Mouse (Mus musculus) intestine, embryonic 15.5 days (tissue): ENCODE measurements around the gene Cartpt. TPM values are rescaled to one million over a fixed set of nuclear protein-coding genes. Genes with fewer than 3 reads are reported as not detected.

ENCODE experiments used
- ATAC-seq: fragments of 200-750 bp; cut with Nextera tagmentation; 2 replicates; pipeline ENCODE4 v1.8.0; 2017; ENCODE audit warnings: moderate TSS enrichment, moderate library complexity
- H3K27ac ChIP-seq: fragments of 300-500 bp; sonication (generic); 2 replicates; pipeline ENCODE4 v1.5.1; 2015; ENCODE audit warnings: mild to moderate bottlenecking, inconsistent platforms
- H3K27me3 ChIP-seq: fragments of 300-500 bp; sonication (generic); replicated peaks from 2 replicates; pipeline ENCODE4 v1.6.1; 2015; ENCODE audit warnings: inconsistent platforms
- H3K36me3 ChIP-seq: fragments of 300-500 bp; sonication (generic); 2 replicates; pipeline ENCODE4 v1.6.1; 2015; ENCODE audit warnings: inconsistent platforms
- H3K4me1 ChIP-seq: fragments of 300-500 bp; sonication (generic); replicated peaks from 2 replicates; pipeline ENCODE4 v1.6.1; 2015; ENCODE audit warnings: inconsistent platforms
- H3K4me2 ChIP-seq: fragments of 300-500 bp; sonication (generic); replicated peaks from 2 replicates; pipeline ENCODE4 v1.6.1; 2015; ENCODE audit warnings: mild to moderate bottlenecking, inconsistent platforms
- H3K4me3 ChIP-seq: fragments of 300-500 bp; sonication (generic); replicated peaks from 2 replicates; pipeline ENCODE4 v1.5.1; 2015; ENCODE audit warnings: inconsistent platforms
- H3K9ac ChIP-seq: fragments of 300-500 bp; sonication (generic); 2 replicates; pipeline ENCODE4 v1.6.1; 2015; ENCODE audit warnings: inconsistent platforms
- H3K9me3 ChIP-seq: fragments of 300-500 bp; sonication (generic); 2 replicates; pipeline ENCODE4 v1.6.1; 2016; ENCODE audit warnings: inconsistent platforms
- WGBS: fragments of 180-500 bp; shearing (Covaris S2); methylation state at CpG from one replicate; pipeline ENCODE4 v1.1.7; 2015; 5-methylcytosine and 5-hydroxymethylcytosine counted together
- polyA plus RNA-seq: library from polyadenylated mRNA; unstranded; fragments of >200 nt; fragmentation: Nextera tagmentation; extraction: Ambion mirVana; gene quantifications from 2 replicates; pipeline ENCODE4 v1.2.1, GENCODE M21; 2015

The Cartpt gene
- polyA plus RNA-seq: 22.5 and 30.9 TPM in 2 replicates

DNA sequence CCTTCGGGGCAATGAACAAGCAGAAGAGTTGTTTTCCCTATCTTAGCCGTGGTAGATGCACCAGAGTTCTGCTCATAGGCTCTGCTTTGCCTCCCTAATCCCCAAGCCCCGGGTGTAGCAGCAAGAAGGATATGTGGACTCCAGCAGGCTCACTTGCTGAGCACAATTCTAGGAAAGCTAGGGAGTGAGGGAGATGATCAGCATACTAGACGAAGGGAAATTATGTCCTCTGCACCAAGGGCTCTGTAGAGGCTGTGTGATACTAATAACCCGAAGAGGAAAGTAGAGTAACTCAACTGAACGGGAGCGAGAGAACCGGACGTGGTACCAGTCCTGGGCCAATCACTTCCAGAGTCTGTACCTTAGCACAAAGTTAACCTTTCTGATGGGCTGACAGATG is at the start of gene Cartpt:
TSS of gene Cartpt (minus strand) at position 127 of the 400 bp plus-strand sequence.
- H3K4me3 ChIP-seq: peak within 1 kb of the TSS; percentile 9; the same call in 1 of the 2 replicates
- WGBS: 52% methylated on average over 9 of the region's 9 CpGs

DNA sequence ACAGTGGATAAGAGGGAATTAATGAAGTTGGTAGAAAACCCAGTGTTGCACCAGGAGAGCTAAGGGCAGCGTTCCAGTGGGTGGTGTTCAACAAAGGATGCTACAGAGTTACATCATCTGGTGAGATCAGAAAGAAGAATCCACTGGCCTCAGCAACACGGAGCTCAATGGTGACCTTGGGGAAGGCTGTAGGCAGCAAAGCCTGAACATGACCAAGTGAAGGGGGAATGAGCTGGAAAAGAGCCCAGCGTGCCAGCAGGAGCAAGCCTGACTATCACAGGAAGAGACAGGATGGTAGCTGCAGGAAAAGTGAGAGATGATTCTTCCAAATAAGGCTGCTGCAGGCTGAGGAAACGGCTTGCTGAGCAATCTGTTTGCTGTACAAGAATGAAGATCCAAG is 46.5 kb upstream of the Cartpt start:
- ATAC-seq: no peak
- no peak overlapping the region for H3K9ac ChIP-seq
- H3K27ac ChIP-seq: no peak overlapping the region
- no peak overlapping the region for H3K4me2 ChIP-seq
- WGBS: 77% methylated on average over 4 of the region's 4 CpGs
- no peaks in the 10 kb centered on the region for H3K9me3 ChIP-seq
- no peak overlapping the region for H3K4me3 ChIP-seq
- H3K4me1 ChIP-seq: no peaks in the 10 kb centered on the region
- no peaks in the 10 kb centered on the region for H3K27me3 ChIP-seq
- H3K36me3 ChIP-seq: 0 out of 2 replicates have a peak, but pooled peaks cover 3% of the 10 kb centered on the region

More for the DNA sequence above, at the start of gene Cartpt:
- H3K9me3 ChIP-seq: no peaks in the 10 kb centered on the region
- no peaks in the 10 kb centered on the region for H3K36me3 ChIP-seq
- peaks cover 6% of the 10 kb centered on the region; the same call in 1 of the 2 replicates for H3K4me1 ChIP-seq
- no peak within 1 kb of the TSS for H3K9ac ChIP-seq
- H3K4me2 ChIP-seq: peak within 1 kb of the TSS; percentile 44
- no peak within 1 kb of the TSS for H3K27ac ChIP-seq
- H3K27me3 ChIP-seq: peaks cover 28% of the 10 kb centered on the region
- ATAC-seq: no peak

DNA sequence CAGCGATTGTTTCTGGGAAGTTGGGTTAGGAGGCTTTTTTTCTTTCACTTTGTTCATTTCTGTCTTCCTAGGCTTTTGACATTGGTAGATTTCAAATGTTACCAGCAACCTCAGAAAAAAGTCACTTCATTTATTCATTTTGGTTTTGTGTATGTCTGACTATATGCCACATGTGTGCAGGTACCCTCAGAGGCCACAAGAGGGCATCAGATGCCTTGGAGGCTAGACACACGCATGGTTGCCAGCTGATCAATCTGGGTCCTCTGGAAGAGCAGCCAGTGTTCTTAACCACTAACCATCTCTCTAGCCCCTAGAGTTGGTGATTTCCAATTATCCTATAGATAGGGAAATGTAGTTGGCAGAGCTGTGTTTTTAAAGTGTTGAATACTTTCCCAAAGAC is 42.6 kb upstream of the Cartpt start:
- ATAC-seq: no peak
- 92% methylated on average over 2 of the region's 2 CpGs for WGBS
- Histone ChIP-seq H3K4me1 (no peaks in the 10 kb centered on the region), H3K9ac (no peak overlapping the region), H3K27me3 (no peaks in the 10 kb centered on the region), H3K9me3 (no peaks in the 10 kb centered on the region), H3K4me3 (no peak overlapping the region), H3K4me2 (no peak overlapping the region), H3K27ac (no peak overlapping the region), H3K36me3 (0 out of 2 replicates have a peak, but pooled peaks cover 3% of the 10 kb centered on the region)

DNA sequence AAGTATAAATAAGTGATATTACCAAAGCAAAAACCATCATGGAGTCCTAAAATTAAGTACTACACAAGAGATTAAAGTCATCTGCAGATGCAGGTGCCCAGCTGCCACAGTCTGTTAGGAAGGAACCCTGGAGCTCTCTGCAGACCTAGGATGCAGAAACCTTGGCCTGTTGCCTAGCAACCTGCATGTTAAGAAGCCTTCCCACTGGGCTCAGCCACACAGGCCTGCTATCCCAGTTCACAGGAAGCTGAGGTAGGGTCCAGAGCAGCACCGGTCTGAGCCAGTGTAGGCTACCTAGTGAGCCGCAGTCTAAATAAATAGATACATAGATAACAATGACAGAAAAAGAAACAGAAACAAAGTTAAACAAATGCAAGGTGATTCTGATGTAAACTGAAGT is 39.7 kb upstream of the Cartpt start:
- Histone ChIP-seq H3K27ac (no peak overlapping the region), H3K4me1 (no peaks in the 10 kb centered on the region), H3K9me3 (no peaks in the 10 kb centered on the region), H3K4me2 (no peak overlapping the region), H3K9ac (no peak overlapping the region), H3K36me3 (no peaks in the 10 kb centered on the region), H3K4me3 (no peak overlapping the region), H3K27me3 (no peaks in the 10 kb centered on the region)
- no peak for ATAC-seq
- 29% methylated on average over 2 of the region's 2 CpGs for WGBS

DNA sequence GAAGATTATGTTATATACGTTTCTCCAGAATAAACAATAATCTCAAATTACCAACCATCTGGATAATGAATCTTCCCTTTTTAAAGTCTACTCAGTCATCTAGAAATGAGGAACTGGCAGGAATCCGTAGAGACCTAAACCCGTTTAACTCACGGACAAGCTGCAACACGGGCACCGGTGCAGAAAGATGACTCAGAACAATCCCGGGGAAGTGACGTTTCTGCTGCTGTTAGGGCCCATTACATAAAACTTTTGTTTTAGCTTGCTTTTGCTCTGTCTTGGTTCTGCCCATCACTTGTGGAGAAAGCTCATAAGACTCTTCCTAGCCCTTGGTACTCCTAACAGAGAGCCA is 38.4 kb upstream of the Cartpt start:
- no peak overlapping the region for H3K4me2 ChIP-seq
- no peak overlapping the region for H3K4me3 ChIP-seq
- no peak overlapping the region for H3K27ac ChIP-seq
- 73% methylated on average over 8 of the region's 8 CpGs for WGBS
- no peak for ATAC-seq
- no peaks in the 10 kb centered on the region for H3K36me3 ChIP-seq
- no peaks in the 10 kb centered on the region for H3K27me3 ChIP-seq
- no peaks in the 10 kb centered on the region for H3K4me1 ChIP-seq
- no peak overlapping the region for H3K9ac ChIP-seq
- H3K9me3 ChIP-seq: no peaks in the 10 kb centered on the region

DNA sequence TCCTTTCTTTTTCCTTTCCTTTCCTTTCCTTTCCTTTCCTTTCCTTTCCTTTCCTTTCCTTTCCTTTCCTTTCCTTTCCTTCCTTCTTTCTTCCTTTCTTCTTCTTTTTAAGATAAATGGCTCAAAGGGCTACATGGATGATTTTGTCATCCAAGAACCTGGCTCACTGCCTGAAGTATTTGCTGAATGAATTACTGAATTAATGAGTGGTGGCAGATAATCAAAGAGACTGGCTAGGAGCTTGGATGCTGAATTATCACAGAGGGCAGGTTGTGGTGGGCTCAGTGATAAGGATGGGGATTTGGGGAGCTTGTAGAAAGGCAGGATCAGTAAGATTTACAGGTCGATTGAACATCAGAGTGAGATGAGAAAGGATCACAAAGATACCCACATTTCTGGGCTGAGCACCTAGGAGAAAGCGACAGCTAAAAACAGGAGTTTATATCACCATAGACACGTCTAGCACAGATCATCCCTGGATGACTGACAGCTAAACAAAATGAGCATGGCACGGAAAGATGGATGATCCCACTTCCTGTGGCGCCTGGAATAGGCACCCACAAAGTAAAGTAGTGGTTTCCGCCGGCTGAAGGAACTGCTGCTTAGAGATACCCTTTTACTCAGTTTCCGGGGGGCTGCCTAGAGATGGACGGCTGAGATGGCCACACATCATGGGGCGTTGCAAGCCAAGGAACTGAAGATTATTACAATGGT is 37.9 kb upstream of the Cartpt start:
- no peak for ATAC-seq
- Histone ChIP-seq H3K27me3 (no peaks in the 10 kb centered on the region), H3K4me2 (no peak overlapping the region), H3K9ac (no peak overlapping the region), H3K4me3 (no peak overlapping the region), H3K36me3 (no peaks in the 10 kb centered on the region), H3K9me3 (no peaks in the 10 kb centered on the region), H3K4me1 (no peaks in the 10 kb centered on the region), H3K27ac (no peak overlapping the region)
- WGBS: 77% methylated on average over 10 of the region's 10 CpGs

DNA sequence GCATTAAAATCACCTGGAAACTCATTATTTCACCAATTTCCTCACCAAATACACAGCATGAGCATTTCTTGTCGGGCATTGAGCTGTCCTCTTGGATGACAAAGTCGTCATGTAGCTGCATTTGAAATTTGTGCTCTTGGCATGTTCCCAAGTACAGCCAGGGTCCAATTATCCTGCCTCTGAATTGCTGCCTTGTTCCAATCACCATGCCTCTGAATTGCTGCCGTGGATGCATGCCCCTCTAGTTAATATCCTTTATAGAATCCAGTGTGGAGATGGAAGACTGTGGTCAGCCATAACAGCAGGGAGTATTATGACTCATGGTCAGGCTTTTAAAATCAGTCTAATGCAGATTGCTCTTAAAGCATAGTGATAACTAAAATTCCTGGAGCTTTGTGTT is 36.9 kb upstream of the Cartpt start:
- 72% methylated on average over 3 of the region's 3 CpGs for WGBS
- Histone ChIP-seq H3K4me2 (no peak overlapping the region), H3K4me3 (no peak overlapping the region), H3K9me3 (no peaks in the 10 kb centered on the region), H3K4me1 (no peaks in the 10 kb centered on the region), H3K27ac (no peak overlapping the region), H3K36me3 (no peaks in the 10 kb centered on the region), H3K27me3 (no peaks in the 10 kb centered on the region), H3K9ac (no peak overlapping the region)
- ATAC-seq: no peak

DNA sequence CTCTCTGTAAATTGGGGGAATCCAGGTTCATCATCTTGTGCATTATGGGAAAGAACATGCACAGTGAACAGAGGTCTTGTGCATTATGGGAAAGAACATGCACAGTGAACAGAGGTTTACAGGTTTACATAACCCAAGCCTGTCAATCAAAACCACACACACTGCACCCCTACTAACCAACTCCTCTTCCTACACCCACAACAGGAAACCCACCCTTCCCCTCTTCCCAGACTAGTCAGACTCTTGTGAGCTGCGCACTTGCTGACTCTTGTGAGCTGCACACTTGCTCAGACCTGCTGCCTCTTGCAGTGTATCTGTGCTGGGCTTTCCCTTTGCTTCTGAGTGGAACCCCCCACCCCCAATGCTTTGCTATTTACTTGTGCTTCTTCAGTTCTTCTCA is 31.5 kb upstream of the Cartpt start:
- no peak overlapping the region for H3K9ac ChIP-seq

DNA sequence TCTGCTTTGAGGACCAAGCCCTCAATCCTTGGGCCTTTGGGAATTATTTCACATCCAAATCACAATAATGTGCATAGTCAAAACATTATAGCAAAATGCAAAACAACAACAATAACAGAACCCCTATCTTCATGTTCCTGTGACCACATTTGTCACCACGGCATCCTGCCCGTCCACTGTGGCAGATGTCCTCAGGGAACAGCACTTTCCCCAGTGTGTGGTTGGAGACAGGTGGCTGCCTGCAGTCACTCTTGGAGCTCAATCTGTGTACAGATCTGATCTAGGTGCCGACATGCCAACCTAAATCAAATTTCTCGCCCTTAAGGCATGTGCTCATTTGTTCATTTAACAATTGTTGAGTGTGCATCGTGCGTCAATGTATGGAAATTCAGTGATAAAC is 30.6 kb upstream of the Cartpt start:
- ATAC-seq: no peak
- 87% methylated on average over 6 of the region's 6 CpGs for WGBS

More for the DNA sequence above, 31.5 kb upstream of the Cartpt start:
- no peak overlapping the region for H3K4me3 ChIP-seq
- no peak overlapping the region for H3K27ac ChIP-seq
- no peak overlapping the region for H3K4me2 ChIP-seq
- H3K27me3 ChIP-seq: no peaks in the 10 kb centered on the region
- no peaks in the 10 kb centered on the region for H3K36me3 ChIP-seq
- 80% methylated on average over 1 of the region's 1 CpGs for WGBS
- H3K4me1 ChIP-seq: no peaks in the 10 kb centered on the region
- ATAC-seq: no peak
- H3K9me3 ChIP-seq: no peaks in the 10 kb centered on the region

DNA sequence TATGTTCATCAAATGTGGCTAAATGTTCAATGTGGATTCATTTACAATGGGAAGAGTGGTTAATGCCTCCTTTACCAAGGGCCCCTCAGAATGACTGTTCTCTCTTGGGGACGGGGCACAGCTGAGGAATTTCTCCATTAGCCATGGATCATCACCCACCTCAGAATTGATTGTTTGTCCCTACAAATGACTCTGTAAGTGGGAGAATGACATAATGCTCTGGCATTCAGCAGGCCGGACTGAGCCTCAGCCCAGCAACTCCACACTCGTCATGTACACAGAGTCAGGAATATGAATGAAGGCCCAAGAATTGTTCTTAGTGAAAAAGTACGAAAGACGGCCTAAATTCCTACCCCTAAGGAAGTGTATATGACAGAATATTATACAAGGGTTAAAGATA is 25.4 kb upstream of the Cartpt start:
- no peaks in the 10 kb centered on the region for H3K4me1 ChIP-seq
- no peak overlapping the region for H3K4me3 ChIP-seq
- H3K36me3 ChIP-seq: no peaks in the 10 kb centered on the region
- no peak overlapping the region for H3K4me2 ChIP-seq
- no peak for ATAC-seq
- no peak overlapping the region for H3K9ac ChIP-seq
- no peak overlapping the region for H3K27ac ChIP-seq
- no peaks in the 10 kb centered on the region for H3K27me3 ChIP-seq
- WGBS: 68% methylated on average over 5 of the region's 5 CpGs
- no peaks in the 10 kb centered on the region for H3K9me3 ChIP-seq

More for the DNA sequence above, 30.6 kb upstream of the Cartpt start:
- Histone ChIP-seq H3K36me3 (no peaks in the 10 kb centered on the region), H3K4me2 (no peak overlapping the region), H3K27ac (no peak overlapping the region), H3K4me3 (no peak overlapping the region), H3K27me3 (no peaks in the 10 kb centered on the region), H3K4me1 (no peaks in the 10 kb centered on the region), H3K9me3 (no peaks in the 10 kb centered on the region), H3K9ac (no peak overlapping the region)

DNA sequence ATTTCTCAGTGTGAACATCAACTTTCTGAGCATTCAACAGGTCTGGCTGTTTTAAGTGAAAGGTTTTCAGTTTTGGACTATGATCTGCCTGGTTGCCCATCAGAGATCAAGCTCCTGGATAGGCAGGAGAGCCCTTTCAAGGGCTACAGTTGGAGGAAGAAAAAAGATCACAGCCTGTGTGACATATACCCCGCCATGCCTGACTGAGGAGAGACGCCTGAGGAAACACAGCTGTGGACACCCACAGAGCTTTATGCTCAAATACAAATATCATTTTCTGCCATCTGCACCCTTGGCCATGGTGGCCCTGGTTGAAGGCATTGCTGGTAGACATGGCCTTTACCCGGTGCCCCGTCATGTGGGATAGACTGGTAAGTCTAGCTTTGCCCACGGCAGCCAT is 14.7 kb upstream of the Cartpt start:
- no peak for ATAC-seq
- H3K36me3 ChIP-seq: no peaks in the 10 kb centered on the region
- no peak overlapping the region for H3K27ac ChIP-seq

DNA sequence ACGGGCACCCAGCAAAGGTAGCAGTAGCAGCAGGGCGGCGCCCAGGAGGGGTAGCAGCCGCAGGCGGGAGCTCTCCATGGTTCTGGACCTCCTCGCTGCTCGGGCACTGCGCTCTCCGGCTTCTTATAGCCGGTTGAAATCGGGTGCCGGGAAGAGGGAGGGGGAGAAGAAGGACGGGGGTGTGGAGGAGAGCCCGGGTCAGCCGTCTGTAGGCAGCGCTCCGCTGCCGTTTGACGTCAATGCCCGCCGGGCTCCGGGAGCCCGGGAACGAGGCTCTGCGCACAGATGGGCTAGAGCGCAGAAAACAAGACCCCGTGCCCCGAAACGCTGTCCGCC is 366 bp downstream of the Cartpt start:
- 2% methylated on average over 30 of the region's 30 CpGs for WGBS
- ATAC-seq: peak; percentile 61; the same call in 1 of the 2 replicates
- H3K4me1 ChIP-seq: peaks cover 6% of the 10 kb centered on the region; the same call in 1 of the 2 replicates
- peak overlapping the region; percentile 44 for H3K4me2 ChIP-seq
- H3K9ac ChIP-seq: no peak overlapping the region
- H3K4me3 ChIP-seq: peak overlapping the region; percentile 9; the same call in 1 of the 2 replicates
- no peaks in the 10 kb centered on the region for H3K36me3 ChIP-seq
- no peak overlapping the region for H3K27ac ChIP-seq
- no peaks in the 10 kb centered on the region for H3K9me3 ChIP-seq
- peaks cover 28% of the 10 kb centered on the region for H3K27me3 ChIP-seq

More for the DNA sequence above, 14.7 kb upstream of the Cartpt start:
- no peaks in the 10 kb centered on the region for H3K9me3 ChIP-seq
- no peak overlapping the region for H3K4me3 ChIP-seq
- WGBS: 86% methylated on average over 5 of the region's 5 CpGs
- no peak overlapping the region for H3K9ac ChIP-seq
- H3K4me2 ChIP-seq: no peak overlapping the region
- H3K4me1 ChIP-seq: no peaks in the 10 kb centered on the region
- H3K27me3 ChIP-seq: no peaks in the 10 kb centered on the region
